Mouse (Mus musculus): ENCODE data around the gene Sema3c. TPM values are rescaled to one million over a fixed set of nuclear protein-coding genes. Genes with fewer than 3 reads are reported as not detected.
A peak's percentile ranks its signal among the peaks of the same experiment; 100 is the strongest.
"Not testable (repeated sequence)": the region's sequence is repeated elsewhere in the genome, so short reads cannot be mapped to it uniquely, and the experiment has no call there.

Sema3c gene
- 10 to 100 TPM; 25.0 to 26.5 TPM for total RNA-seq (2021)

- no peak for DNase-seq (ENCODE audit: extremely low spot score in 1 of 2, low spot score in 1 of 2)
Observed at GRCm38 (mm10) chr5:17573694-17574380, at the start of gene Sema3c. Sema3c (plus strand) TSS chr5:17574281.

DNA sequence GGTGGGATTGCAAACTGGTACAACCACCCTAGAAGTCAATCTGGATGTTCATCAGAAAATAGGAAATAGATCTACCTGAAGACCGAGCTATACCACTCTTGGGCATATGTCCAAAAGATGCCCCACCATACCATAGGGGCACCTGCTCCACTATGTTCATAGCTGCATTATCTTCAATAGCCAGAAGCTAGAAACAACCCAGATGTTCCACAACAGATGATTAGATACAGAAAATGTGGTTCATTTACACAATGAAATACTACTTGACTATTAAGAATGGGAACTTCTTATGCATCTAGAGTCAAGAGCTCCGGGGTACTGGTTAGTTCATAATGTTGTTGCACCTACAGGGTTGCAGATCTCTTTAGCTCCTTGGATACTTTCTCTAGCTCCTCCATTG lies 42.9 kb upstream of the Sema3c start:
- DNase-seq (ENCODE audit: extremely low spot score in 1 of 2, low spot score in 1 of 2) = not testable (repeated sequence)

- no peak for DNase-seq (ENCODE audit: extremely low spot score in 1 of 2, low spot score in 1 of 2)
Observed at GRCm38 (mm10) chr5:17543141-17543540, 30.9 kb upstream of the Sema3c start.

- DNase-seq (ENCODE audit: extremely low spot score in 1 of 2, low spot score in 1 of 2) = no peak
Observed at GRCm38 (mm10) chr5:17544904-17545449, 29.1 kb upstream of the Sema3c start.

DNA sequence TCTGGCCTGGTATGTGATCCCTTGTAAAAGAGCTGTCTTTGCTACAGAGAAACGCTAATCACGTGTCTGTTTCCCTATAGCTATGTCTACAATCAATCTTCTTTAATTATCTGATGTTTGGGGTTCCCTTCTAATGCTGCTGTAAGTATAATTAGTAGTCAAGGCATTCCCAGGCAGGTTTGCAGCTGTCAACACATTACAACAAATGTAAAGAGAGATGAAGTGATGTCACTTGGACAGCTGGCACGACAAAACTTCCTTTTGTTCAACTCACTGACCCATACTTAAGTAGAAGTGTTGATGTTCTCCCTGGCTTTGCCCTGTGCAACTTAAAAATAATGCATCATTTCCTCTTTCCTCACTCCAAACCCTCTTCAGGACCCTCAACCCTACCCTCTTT lies 22.4 kb upstream of the Sema3c start:
- no peak for DNase-seq (ENCODE audit: extremely low spot score in 1 of 2, low spot score in 1 of 2)

GRCm38 (mm10) chr5:17556073-17556473 lies 18.0 kb upstream of the Sema3c start:
- DNase-seq (ENCODE audit: extremely low spot score in 1 of 2, low spot score in 1 of 2) = no peak

DNA sequence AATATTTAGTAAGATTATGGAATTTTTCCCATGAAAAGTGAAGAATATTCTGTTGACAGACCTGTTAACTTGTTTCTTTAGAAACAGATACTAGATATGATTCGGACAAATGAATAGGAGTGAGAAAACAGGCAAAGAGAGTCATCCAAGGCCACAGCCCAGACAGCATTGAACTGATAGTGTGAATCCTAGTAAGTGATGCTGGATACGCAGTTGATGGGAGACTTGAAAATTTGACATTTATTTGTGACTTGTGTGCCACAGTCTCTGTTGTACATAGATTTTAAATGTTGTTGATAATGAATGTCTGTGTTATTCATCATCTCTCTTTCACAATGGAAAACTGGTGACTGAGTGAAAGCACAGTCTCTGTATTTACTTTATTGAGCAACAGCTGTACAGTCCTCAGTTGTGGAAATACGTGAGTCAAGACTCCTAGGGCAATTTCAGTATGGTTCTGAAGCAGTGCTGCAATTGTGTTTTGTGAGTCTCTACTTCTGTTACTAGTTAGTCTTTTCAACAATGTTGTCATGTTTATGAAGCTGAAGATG lies 17.3 kb upstream of the Sema3c start:
- DNase-seq (ENCODE audit: extremely low spot score in 1 of 2, low spot score in 1 of 2) = no peak

DNA sequence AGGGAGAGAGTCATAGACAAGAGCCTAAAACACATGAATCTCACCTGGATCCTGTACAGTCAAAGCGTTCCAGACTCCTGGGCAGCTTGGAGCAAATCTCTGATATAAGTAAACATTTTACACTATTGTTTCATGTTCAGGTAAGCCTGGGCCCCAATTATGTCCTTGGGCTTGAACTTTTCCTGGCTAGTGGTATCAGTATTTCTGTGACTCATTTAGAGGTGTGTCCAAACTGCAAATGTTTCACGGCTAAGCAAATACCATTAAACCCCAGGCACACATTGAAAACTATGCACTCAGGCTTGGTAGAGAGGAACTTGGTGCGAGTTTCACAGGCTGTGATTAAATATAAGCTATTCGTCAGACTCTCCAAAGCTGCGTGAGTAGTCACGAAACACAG lies 2.5 kb upstream of the Sema3c start:
- DNase-seq (ENCODE audit: extremely low spot score in 1 of 2, low spot score in 1 of 2) = no peak

GRCm38 (mm10) chr5:17574413-17575182 lies 517 bp downstream of the Sema3c start:
- DNase-seq (ENCODE audit: extremely low spot score in 1 of 2, low spot score in 1 of 2) = peak; percentile 40 to 45

DNA sequence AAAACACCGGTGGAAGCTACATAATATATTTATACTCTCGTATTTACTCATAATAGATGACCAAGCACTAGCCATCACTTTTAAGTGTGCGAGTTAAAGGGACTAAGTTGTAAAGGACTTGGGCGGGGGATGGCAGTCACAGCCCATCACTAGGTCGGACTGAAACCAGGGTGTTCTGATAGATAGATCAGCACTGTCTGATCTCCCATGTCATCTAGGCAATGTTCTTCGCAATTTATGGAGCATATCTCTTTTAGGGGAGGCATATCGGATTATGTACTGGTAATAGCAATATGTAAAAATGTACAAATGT lies 1.1 kb downstream of the Sema3c start:
- no peak for DNase-seq (ENCODE audit: extremely low spot score in 1 of 2, low spot score in 1 of 2)

GRCm38 (mm10) chr5:17576069-17576468 lies 2.0 kb downstream of the Sema3c start:
- no peak for DNase-seq (ENCODE audit: extremely low spot score in 1 of 2, low spot score in 1 of 2)

- no peak for DNase-seq (ENCODE audit: extremely low spot score in 1 of 2, low spot score in 1 of 2)
Observed at GRCm38 (mm10) chr5:17582047-17582515, 8.0 kb downstream of the Sema3c start.

DNA sequence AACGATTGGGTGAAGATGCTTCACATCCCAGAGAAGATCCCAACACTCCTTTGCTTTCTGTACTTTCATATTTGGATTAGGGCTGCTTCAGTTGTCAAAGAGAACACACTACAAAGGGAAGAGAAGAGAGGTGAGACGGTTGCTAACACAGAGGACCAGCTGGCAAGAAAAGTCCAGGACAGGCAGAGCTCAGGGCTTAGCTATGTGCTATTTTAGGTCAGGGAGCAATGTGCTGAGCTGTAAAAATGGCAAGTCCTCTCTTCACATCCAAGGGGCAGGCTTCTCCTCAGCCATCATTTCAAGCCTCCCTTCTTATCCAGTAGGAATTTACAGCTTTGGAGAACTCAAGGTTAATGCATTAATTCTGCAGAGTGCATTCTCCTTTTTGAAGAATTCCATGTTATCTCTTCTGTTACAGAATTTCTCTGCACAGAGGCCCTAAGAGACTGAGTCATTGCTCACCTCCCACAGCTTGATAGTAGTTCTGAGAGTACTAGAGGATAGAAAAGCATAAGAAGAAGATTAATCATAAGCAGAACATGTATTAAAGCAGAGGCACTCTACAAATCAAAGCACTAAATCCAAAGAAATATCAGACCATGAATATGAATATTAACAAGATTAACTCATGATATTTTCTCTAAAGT lies 10.3 kb downstream of the Sema3c start:
- DNase-seq (ENCODE audit: extremely low spot score in 1 of 2, low spot score in 1 of 2) = no peak

- DNase-seq (ENCODE audit: extremely low spot score in 1 of 2, low spot score in 1 of 2) = no peak
Observed at GRCm38 (mm10) chr5:17586518-17587210, 12.6 kb downstream of the Sema3c start.

GRCm38 (mm10) chr5:17591908-17592307 lies 17.8 kb downstream of the Sema3c start:
- DNase-seq (ENCODE audit: extremely low spot score in 1 of 2, low spot score in 1 of 2) = no peak

- DNase-seq (ENCODE audit: extremely low spot score in 1 of 2, low spot score in 1 of 2) = no peak
Observed at GRCm38 (mm10) chr5:17601700-17602099, 27.6 kb downstream of the Sema3c start.

GRCm38 (mm10) chr5:17620619-17621018 lies 46.5 kb downstream of the Sema3c start:
- no peak for DNase-seq (ENCODE audit: extremely low spot score in 1 of 2, low spot score in 1 of 2)

DNA sequence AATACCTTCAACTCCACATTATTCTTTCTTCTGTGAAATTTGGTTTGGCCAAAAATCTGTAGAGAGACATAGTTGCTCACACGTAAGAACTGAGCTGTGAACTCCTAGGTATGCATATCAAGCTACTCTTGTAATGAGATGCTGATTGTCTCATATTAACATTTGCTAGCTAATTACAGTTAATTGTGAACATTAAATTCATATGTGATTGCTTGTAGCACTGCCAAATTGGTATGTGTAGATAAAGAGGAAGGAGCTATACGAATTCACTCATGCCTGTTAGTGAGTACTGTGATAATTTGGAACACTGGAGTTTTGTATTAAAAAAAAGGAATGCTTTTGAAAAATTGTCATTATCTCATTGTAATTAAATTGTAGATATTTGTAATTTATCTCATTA lies 48.5 kb downstream of the Sema3c start:
- no peak for DNase-seq (ENCODE audit: extremely low spot score in 1 of 2, low spot score in 1 of 2)

GRCm38 (mm10) chr5:17628606-17629005 lies 54.5 kb downstream of the Sema3c start:
- DNase-seq (ENCODE audit: extremely low spot score in 1 of 2, low spot score in 1 of 2) = no peak

DNA sequence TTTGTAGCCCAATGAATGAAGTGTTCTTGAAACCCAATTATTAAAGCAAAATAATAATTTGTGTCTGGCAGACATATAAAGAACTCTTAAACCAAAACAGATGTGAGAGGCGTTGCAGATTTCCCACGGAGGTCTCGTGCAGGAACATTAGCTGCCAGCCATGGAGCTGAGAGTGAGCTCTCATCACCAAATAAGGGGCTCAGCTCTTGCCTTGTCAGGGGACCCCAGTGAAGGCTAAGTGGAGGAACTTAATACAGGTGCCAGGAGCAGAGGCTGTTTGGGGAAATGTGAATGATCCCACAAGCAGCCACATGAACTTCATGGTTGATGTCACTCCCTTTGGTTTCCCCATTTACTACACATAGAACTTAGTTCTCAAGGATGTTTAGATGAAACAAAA lies 55.5 kb downstream of the Sema3c start:
- DNase-seq (ENCODE audit: extremely low spot score in 1 of 2, low spot score in 1 of 2) = no peak
